Mouse (Mus musculus): ENCODE results near the gene Wsb2.

DNA sequence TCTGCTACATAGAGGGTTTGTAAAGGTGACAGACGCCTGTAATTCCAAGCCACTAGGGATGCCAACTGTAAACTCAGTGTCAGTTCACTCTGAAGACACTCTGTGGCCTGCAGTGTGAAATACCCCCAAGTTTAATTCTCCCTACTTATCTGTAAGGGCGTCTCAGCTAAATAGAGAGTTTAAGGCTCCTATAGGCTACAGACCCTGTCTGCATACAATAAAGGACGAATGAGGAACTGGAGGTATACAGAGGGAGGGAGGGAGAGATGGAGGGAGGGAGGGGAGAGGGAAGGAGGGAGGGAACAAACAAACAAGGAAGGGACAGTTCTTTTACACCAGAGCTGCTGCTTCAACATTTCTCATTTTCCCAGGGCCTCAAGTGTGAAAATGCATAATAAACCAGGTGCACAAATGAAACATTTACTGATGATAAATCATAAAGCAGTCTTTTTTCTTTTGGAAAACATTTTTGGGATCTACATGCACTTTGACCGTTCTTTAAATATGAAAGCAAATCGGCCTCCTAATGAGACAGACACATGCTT lies 11.6 kb upstream of the Wsb2 start:
- TF ChIP-seq POLR2A (IDR thresholded peaks at IDR 0.05; ENCODE audit: borderline replicate concordance, extremely low read depth, low read depth, low read length) (no peak), CTCF (IDR thresholded peaks at IDR 0.05; ENCODE audit: insufficient read depth, low read length) (no peak)

Measured in lung, adult 2 months (tissue).